Mouse (Mus musculus): ENCODE data around the gene Taf13.
"Not testable (repeated sequence)": the region's sequence is repeated elsewhere in the genome, so short reads cannot be mapped to it uniquely, and the experiment has no call there.

Gene Taf13

DNA sequence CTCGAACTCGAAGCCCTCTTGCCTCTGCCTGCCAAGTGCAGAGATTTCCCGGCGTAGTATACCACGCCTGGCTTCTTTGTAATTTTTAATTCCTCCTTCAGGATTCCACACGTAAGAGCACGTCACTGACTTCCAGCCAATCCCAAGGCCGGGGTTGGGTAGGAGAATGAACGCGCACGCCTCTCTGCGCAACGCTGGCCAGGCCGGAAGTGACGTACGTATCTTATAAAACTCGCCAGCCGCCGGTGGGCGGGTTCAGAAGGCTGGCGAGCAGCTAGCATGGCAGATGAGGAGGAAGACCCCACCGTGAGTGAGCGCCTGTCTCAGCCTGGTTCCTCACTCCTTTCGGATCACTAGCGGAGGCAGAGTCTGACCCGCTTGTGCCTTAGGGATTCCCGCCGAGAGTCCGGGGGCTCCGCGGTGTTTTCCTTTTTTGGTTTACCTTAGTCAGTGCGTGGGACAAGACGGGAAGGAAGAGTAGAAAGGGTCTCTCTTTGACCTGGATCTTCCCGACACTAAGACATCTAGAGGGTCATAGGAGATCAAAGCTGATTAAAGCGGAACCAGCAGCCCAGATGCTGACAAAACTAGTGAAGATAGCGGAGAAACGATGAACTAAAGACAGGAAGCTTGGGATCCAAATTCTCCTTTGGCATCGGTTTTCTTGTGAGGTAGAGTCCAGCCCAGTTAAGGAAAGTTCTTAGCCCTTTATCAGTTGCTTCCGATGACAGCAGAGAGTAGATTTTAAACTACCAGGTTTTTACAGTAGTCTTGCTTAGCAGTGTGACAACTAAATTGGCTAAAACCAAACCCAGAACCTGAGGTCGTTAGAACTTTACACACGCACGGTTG, at the start of gene Taf13:
TSS of gene Taf13 (plus strand) at position 256 of the 852 bp plus-strand sequence.
- peak; percentile 99 for DNase-seq

DNA sequence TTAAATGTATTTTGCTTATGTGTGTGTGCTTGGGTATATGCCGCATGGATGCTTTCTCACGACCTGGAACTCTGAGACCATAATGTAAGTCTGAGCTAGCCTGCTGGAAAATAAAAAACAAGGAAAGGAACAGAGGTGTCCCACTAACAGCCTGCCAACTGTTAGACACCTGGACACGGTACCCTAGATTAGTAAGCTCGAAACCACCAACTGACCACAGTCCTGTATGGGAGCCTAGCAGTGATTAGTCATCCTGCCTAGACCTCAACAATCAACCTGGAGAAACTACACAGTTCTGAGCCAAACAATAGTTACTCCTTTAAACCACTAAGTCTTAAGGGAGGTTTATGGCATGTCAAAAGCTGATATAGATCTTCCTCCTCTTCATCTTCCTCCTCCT, 48.1 kb upstream of the Taf13 start:
- no peak for DNase-seq

GRCm38 (mm10) chr3:108528489-108528888, 43.0 kb upstream of the Taf13 start:
- DNase-seq, result no peak

DNA sequence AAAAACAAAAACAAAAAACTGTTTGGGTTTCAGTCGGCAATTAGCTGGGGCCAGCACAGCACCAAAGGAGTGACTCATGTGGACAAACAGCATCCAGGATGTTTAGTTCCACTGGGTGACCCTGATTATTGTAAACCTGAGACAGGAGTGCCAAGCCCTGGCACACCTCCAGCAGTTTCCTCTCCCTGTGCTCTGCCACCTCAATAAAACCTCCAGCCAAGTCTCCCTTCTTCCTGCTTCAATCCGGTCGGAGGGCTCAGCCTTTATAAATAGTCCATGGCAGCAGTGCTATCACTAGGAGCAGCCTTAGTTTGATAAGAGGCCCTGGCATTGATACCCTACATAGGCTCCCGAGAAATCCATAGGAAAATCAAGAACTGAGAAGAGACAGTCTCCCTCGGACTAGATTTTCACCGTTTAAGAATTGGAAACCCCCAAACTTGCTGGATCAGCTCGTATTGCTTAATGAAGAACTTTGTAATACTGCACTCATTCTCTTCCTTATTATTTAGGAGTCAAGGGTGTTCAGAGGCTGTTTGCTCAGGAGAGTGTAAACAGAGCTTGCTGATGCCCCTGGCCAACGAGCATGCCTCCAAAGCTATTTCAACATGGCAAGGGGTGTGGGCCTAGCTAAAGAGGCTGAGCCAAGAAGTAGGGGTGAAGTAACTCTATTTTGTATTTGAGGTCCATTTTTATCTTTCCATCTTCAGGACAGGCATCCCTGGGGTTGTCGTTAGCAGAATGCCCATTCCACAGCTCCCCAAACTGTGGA, 38.2 kb upstream of the Taf13 start:
- DNase-seq, result no peak

- no peak for DNase-seq
These were observed 37.5 kb upstream of the Taf13 start, which contains the start of gene 1700013F07Rik for GRCm38 (mm10) chr3:108533951-108534350. 1700013F07Rik (plus strand) TSS chr3:108534150.

DNA sequence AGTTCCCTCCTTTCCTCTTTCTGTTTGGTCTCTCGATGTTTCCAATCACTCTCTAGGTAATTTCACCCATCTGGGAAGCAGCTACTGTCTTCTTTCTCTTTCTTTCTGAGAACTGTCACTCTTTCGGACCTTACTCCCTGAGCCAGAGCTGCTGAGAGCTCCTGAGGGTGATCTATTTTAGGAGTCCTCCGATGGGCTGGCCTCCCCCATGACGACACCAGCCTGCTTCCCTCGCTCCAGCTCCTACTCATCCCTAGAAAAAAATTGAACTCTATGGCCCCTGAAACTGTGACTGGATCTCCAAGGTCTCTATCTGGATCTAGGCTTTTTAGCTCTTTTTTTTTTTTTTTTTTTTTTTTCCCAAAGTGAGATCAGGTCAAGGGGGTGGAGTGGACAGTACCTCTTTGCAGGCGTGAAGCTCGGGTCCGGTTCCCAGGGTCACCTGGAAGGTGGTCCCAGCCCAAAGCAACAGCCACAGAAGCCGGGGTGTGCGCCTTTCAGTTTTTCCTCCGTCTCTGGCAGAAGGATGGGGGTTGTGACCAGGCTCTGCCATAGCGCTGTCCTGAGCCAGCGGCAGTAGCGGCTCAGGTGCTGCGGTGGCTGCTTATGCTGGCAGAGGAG, 35.5 kb upstream of the Taf13 start:
- DNase-seq, result no peak

GRCm38 (mm10) chr3:108536517-108537260, 34.8 kb upstream of the Taf13 start, which contains the start of gene 5330417C22Rik:
5330417C22Rik (minus strand) TSS chr3:108536536.
- peak; percentile 78 for DNase-seq

DNA sequence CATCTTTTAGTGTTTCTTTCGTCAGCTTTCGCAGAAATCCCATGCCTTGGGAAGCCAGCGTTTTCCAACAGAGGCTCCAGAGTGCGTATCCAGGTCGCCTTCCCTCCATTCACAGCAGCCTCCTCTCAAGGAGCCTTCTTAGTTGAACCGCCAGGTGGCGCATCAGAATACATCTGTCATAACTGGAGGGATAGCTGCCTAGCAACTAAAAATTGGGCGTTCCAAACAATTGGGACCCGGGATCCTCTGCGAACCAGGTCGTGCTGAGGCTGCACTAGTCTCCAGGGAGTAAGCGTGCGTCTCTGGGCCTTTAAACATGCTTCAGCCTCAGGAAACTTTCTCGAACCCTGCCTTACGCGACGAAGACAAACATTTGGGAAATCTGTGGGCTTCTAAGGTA, 34.2 kb upstream of the Taf13 start:
- peak; percentile 97 for DNase-seq

DNA sequence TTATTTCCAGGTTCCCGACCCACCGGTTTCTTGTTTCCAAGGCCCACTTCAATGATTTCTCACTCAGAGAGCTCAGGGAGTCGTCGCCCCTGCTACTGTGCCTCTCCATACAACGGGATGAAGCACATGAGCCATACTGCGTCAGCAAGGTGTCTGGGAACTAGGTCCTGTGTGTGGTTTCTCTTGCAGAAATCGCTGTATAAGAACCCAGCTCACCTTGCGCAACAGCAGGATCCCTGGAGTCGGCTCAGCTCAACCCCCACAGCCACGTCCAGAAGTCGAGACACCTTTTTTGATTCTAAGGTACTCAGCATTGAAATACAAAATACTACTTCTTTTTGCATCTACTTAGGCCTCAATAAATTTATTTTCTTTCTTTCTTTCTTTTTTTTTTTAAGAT, 29.2 kb upstream of the Taf13 start:
- no peak for DNase-seq

GRCm38 (mm10) chr3:108554111-108554561, 17.4 kb upstream of the Taf13 start:
- no peak for DNase-seq

DNA sequence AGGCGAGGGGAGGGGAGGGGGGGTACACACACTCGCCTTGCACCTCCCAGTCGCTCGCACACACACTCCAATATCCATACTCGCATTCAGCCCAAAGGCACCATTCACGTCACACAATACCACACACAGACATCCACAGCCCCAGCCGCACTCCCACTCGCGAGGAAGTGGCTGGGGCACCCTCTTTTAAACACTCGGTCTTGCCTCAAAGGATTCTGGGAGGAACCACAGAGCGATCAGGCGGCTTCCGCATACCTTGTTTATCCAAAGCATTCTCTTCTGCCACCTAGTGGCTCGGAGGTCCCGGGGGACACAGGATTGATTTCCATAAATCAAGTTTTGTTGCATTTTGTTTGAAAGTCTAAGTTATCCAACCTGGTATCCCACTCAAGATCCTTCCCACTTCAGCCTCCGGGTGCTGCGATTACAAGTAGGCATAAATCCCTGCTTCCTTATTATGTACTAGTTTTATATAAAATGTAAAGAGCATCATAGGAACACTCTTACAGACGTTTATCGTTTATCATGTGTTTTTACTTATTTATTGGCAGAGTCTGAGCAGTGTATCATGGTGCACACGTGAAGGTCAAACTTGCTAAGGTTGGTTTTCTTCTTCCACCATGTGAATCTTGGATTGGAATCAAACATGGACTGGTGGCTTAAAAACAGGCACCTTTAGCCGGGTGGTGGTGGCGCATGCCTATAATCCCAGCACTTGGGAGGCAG, 16.7 kb upstream of the Taf13 start:
- peak; percentile 99 for DNase-seq

GRCm38 (mm10) chr3:108557888-108558287, 13.6 kb upstream of the Taf13 start:
- no peak for DNase-seq

DNA sequence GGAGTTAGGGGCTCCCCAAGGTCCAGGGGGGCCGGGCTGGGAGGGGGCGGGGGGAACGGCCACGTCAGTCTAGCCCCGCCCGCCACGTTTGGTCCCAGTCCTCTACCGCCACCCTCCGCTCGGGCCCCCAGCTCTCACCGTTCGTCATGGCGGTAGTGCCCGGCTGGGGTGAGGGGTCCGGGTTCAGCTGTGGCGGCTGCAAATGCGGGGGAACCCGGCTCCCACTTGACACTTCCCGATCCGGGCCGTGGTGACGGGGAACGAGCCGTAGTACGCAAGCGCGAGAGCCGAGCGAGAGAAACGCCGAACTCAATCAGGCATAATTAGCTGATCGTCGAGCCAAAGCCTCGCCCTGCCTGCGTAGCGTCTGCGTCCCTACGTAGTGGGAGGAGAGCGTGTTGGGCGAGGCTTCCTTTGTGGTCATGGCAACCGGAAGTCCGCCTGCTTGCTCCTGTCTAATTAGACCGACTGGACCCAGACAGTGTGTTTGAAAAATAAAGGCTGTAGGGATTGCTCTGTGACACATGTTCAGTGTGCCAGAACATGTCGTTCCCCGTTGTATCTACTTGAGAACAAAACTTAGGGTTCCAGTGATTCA, 9.3 kb upstream of the Taf13 start, which contains the start of gene Tmem167b:
TSS of gene Tmem167b (minus strand) at position 334 of the 598 bp plus-strand sequence.
- DNase-seq, result peak; percentile 100

GRCm38 (mm10) chr3:108562777-108563271, 8.7 kb upstream of the Taf13 start:
- no peak for DNase-seq

DNA sequence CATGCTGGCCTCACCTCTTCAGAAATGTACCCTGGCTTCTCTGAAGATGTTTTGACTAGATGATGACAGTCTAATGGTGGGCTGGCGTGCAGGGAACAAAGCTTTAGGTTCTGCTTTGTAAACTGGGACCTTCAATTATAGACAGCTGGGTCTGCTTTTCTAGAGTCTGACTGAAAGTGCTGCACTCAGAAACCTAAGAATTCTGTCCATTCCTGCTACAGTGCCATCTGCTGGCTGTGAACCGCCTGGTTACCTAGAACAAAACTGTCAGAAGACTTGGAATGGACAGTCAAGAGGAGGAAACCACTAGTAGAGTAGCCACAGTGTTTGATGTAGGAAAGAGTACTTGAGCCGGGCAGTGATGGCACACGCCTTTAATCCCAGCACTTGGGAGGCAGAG, 8.2 kb upstream of the Taf13 start:
- peak; percentile 91 for DNase-seq

DNA sequence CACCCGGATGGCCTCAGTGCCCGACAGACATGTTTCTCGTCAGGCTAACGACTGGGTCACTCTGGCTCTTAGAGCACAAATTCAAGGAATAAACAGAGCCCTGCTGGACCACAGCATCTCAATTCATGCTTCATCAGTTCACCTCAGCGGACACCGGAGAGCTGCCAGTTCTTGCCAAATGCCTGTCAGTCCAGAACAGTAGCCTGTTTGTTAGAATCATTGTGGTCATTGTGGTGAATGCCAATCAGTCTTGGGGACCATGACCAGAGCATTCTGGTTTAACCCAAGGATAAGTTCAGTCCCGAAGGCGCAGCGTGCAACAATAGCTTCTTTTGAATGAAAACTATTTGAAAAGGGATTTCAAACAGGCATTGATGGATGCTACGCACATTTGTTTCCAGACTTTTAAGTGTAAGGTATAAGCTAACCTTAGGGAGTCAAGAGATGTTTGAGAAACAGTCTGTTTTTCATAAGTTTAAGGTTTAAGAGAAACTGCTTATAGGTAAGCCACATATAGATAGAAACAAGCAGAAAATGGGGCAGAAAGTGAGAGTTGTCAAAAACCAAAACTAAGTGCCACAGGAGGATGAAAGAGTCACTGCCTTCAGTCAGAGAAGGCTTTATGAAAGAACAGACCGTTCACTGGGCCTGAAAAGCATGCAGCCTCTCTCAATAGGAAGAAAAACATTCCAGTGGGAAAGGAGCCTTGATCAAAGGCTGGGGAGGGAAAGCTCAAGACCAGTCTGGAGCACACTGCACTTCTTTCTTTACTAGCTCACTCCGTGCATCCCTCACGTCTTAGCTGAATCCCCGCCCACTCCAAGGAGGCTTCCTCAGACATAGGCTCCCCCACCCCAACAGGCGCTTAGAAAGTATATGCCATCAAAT, 3.3 kb upstream of the Taf13 start:
- peak; percentile 29 for DNase-seq

DNA sequence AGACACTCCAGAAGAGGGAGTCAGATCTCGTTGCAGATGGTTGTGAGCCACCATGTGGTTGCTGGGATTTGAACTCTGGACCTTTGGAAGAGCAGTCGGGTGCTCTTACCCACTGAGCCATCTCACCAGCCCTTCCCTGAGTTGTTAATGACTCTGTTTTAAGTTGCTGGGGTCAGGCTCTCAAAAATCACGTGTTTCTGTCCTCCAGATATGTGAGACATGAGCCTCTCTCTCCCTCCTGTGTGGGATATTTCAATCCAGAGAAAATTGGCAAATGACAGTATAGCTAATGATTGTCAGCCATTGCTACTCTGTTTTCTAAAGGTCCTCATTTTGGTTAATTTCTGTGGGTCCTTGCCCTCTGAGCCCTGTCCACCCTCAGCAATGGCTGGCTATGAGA, 1.9 kb upstream of the Taf13 start:
- not testable (repeated sequence) for DNase-seq

GRCm38 (mm10) chr3:108570813-108571212, 685 bp upstream of the Taf13 start:
- DNase-seq, result no peak

GRCm38 (mm10) chr3:108572309-108573010, 962 bp downstream of the Taf13 start:
- no peak for DNase-seq
